Mouse (Mus musculus) ES-Bruce4 (cell line): ENCODE data around the gene Cenpa. TPM values are rescaled to one million over a fixed set of nuclear protein-coding genes. Genes with fewer than 3 reads are reported as not detected.

ENCODE experiments used
- H3K27ac ChIP-seq: 2 replicates; pipeline ENCODE4 v1.5.1; 2012; ENCODE audit warnings: low read length, inconsistent platforms; ENCODE audit not compliant: insufficient read depth
- H3K27me3 ChIP-seq: 2 replicates; pipeline ENCODE4 v1.6.1; 2012; ENCODE audit warnings: mild to moderate bottlenecking, low read length, inconsistent platforms; ENCODE audit not compliant: control insufficient read depth, poor library complexity, insufficient read depth, severe bottlenecking
- H3K36me3 ChIP-seq: 2 replicates; pipeline ENCODE4 v1.6.1; 2012; ENCODE audit warnings: inconsistent platforms, mild to moderate bottlenecking, low read length, moderate library complexity; ENCODE audit not compliant: control insufficient read depth, poor library complexity, insufficient read depth, severe bottlenecking
- H3K4me1 ChIP-seq: one replicate; pipeline ENCODE4 v1.8.1; 2011; ENCODE audit warnings: low read length; ENCODE audit not compliant: control insufficient read depth, insufficient read depth
- H3K4me3 ChIP-seq: 2 replicates; pipeline ENCODE4 v1.5.1; 2011; ENCODE audit warnings: low read depth, mild to moderate bottlenecking, low read length
- H3K9ac ChIP-seq: 2 replicates; pipeline ENCODE4 v1.6.1; 2012; ENCODE audit warnings: low read depth, mild to moderate bottlenecking, inconsistent platforms; ENCODE audit not compliant: poor library complexity, severe bottlenecking
- H3K9me3 ChIP-seq: replicated peaks from 2 replicates; pipeline ENCODE4 v1.6.1; 2012; ENCODE audit warnings: mild to moderate bottlenecking, low read length, inconsistent platforms; ENCODE audit not compliant: control insufficient read depth, poor library complexity, insufficient read depth, severe bottlenecking
- CTCF ChIP-seq: IDR thresholded peaks from one replicate; pipeline ENCODE4 v1.8.1; 2011; ENCODE audit warnings: low read depth, low read length
- EP300 ChIP-seq: IDR thresholded peaks from 2 replicates; pipeline ENCODE4 v1.6.1; 2011; ENCODE audit warnings: low read depth, low read length; ENCODE audit not compliant: insufficient read depth
- POLR2A ChIP-seq: IDR thresholded peaks from one replicate; pipeline ENCODE4 v1.8.1; 2011; ENCODE audit warnings: low read length; ENCODE audit not compliant: insufficient read depth
- polyA plus RNA-seq: library from polyadenylated mRNA; stranded (reverse); fragments of >200 nt; gene quantifications from 2 replicates; pipeline ENCODE4 v1.2.4, GENCODE M21; 2011; ENCODE audit warnings: low read depth; ENCODE audit not compliant: missing spikeins, insufficient read depth, insufficient read length

The Cenpa gene
- polyA plus RNA-seq, 1 experiment: 257 TPM

- H3K9ac ChIP-seq: no peak overlapping the region
- H3K4me1 ChIP-seq: no peaks in the 10 kb centered on the region
- H3K36me3 ChIP-seq: no peaks in the 10 kb centered on the region
- TF ChIP-seq CTCF (no peak), EP300 (no peak), POLR2A (no peak)
- H3K27me3 ChIP-seq: no peaks in the 10 kb centered on the region; the same call in 1 of the 2 replicates
- no peak overlapping the region for H3K27ac ChIP-seq
- H3K4me3 ChIP-seq: no peak overlapping the region
- no peaks in the 10 kb centered on the region for H3K9me3 ChIP-seq
Observed at GRCm38 (mm10) chr5:30624908-30625307, 41.7 kb upstream of the Cenpa start.

DNA sequence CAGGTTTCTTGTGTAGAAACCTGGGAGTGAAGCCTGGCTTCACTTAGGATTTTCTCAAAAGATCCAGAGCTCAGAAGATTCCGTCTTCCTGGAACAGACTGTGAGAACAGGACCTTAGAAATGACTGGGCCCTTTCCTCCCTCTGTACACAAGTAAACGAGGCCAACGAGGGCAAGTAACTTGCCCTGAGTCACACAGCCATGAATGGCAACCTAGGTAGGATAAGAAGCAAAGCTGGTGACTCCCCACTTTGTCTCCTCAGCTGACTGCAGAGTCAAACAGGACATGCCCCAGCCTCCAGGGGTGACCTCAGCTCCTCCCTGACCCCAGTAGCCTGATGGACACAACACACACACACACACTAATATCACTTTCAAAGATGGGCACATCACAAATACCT lies 41.2 kb upstream of the Cenpa start:
- no peak overlapping the region for H3K9ac ChIP-seq
- no peaks in the 10 kb centered on the region for H3K9me3 ChIP-seq
- TF ChIP-seq CTCF (no peak), POLR2A (no peak), EP300 (no peak)
- no peaks in the 10 kb centered on the region; the same call in 1 of the 2 replicates for H3K27me3 ChIP-seq
- no peak overlapping the region for H3K27ac ChIP-seq
- H3K4me1 ChIP-seq: no peaks in the 10 kb centered on the region
- H3K36me3 ChIP-seq: no peaks in the 10 kb centered on the region
- H3K4me3 ChIP-seq: no peak overlapping the region

DNA sequence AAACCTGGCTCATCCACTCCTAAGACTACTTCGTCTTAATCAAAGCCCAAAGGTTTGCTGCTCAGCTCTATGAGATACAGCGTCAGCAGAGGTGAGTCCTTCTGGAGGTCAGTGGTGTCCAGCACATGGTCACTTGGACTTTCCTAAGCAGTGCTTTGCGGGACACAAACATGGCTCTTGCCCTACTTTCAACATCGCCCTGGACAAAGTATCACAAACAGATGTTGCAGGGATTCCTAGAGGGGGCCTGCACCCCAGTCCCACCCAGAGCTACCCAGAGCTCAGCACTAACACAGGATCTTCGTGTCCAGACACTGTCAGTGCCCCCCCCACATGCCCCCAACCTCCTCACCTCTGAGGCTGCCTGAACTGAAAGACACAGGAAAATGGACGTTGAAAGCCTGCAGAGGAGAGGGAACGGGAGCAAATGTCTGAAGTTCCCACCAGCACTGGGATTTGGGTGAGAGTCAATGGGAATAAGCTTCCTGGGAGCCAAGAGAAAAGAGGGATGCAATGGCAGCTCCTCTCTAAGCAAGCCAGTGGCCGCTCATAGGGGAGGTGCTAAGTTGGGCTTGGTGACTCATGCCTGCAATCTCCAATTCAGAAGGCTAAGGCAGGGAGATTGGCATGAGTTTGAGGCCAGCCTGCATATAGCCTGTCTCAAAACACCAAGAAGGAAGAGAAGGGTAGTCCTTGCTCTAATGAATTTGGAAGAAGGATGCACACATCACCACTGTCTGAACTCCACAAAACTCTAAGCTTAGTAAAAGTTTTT lies 40.1 kb upstream of the Cenpa start:
- H3K4me3 ChIP-seq: no peak overlapping the region
- no peaks in the 10 kb centered on the region for H3K9me3 ChIP-seq
- no peaks in the 10 kb centered on the region; the same call in 1 of the 2 replicates for H3K27me3 ChIP-seq
- no peak overlapping the region for H3K27ac ChIP-seq
- H3K4me1 ChIP-seq: no peaks in the 10 kb centered on the region
- H3K9ac ChIP-seq: no peak overlapping the region
- no peaks in the 10 kb centered on the region for H3K36me3 ChIP-seq
- TF ChIP-seq CTCF: no peak
- no peak for TF ChIP-seq EP300
- no peak for TF ChIP-seq POLR2A

DNA sequence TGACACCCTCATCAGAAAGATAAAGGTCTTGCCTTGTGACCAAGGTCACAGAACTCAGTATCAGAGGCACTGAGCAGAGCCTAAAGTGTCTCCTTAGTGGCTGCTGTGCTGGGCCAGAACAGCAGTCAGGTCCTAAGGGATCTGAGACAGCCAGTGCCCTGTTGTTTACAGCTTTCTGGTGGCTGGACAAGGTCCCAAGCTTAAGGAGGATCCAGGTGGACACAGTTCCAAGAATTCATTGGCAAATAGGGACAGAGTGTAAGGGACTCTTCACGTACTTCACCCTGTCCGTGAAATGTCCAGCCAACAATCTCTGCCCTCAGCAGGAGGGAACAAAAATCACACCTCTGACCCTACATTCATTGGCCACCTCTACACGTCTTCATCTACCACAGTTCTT lies 38.1 kb upstream of the Cenpa start:
- no peak overlapping the region for H3K9ac ChIP-seq
- H3K27me3 ChIP-seq: no peaks in the 10 kb centered on the region; the same call in 1 of the 2 replicates
- H3K4me1 ChIP-seq: no peaks in the 10 kb centered on the region
- H3K36me3 ChIP-seq: no peaks in the 10 kb centered on the region
- H3K9me3 ChIP-seq: no peaks in the 10 kb centered on the region
- no peak overlapping the region for H3K4me3 ChIP-seq
- H3K27ac ChIP-seq: no peak overlapping the region
- no peak for TF ChIP-seq EP300
- no peak for TF ChIP-seq POLR2A
- no peak for TF ChIP-seq CTCF

DNA sequence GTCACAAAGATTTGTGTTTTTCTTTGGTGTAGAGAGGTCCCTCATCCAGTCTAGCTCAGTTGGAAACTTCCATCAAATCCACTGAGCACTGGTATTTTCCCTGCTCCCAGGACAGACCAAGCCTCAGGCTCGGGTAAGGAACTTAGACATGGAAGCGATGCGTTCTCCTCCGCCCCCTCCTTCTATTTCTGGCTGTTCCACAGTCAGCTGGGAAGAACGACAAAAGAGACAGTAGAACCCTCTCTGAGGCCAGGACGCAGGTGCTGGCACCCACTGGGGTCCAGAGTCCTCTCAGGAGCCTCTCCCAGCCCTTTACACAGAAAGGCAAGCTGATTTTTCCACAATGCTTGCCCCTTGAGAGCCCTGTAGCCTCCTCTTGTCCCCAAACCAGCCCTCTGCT lies 36.2 kb upstream of the Cenpa start:
- H3K4me3 ChIP-seq: no peak overlapping the region
- H3K9me3 ChIP-seq: no peaks in the 10 kb centered on the region
- H3K4me1 ChIP-seq: no peaks in the 10 kb centered on the region
- no peak overlapping the region for H3K27ac ChIP-seq
- no peaks in the 10 kb centered on the region for H3K36me3 ChIP-seq
- H3K27me3 ChIP-seq: no peaks in the 10 kb centered on the region
- no peak overlapping the region for H3K9ac ChIP-seq
- TF ChIP-seq EP300: no peak
- no peak for TF ChIP-seq CTCF

- H3K27me3 ChIP-seq: no peaks in the 10 kb centered on the region
- no peak overlapping the region for H3K4me3 ChIP-seq
- no peak overlapping the region for H3K9ac ChIP-seq
- TF ChIP-seq CTCF (no peak), POLR2A (no peak), EP300 (no peak)
- H3K4me1 ChIP-seq: no peaks in the 10 kb centered on the region
- H3K27ac ChIP-seq: no peak overlapping the region
- no peaks in the 10 kb centered on the region for H3K36me3 ChIP-seq
- no peaks in the 10 kb centered on the region for H3K9me3 ChIP-seq
Observed at GRCm38 (mm10) chr5:30632134-30632533, 34.4 kb upstream of the Cenpa start.
